Mouse (Mus musculus) liver, embryonic 14.5 days (tissue): ENCODE measurements around the gene Clnk.

ENCODE experiments used
- CTCF ChIP-seq: IDR thresholded peaks from 2 replicates; pipeline ENCODE4 v1.5.1; 2016; ENCODE audit warnings: antibody characterized with exemption, low read depth, control low read depth
- EP300 ChIP-seq: IDR thresholded peaks from 2 replicates; pipeline ENCODE4 v1.6.1; 2016; ENCODE audit warnings: antibody characterized with exemption, low read depth

DNA sequence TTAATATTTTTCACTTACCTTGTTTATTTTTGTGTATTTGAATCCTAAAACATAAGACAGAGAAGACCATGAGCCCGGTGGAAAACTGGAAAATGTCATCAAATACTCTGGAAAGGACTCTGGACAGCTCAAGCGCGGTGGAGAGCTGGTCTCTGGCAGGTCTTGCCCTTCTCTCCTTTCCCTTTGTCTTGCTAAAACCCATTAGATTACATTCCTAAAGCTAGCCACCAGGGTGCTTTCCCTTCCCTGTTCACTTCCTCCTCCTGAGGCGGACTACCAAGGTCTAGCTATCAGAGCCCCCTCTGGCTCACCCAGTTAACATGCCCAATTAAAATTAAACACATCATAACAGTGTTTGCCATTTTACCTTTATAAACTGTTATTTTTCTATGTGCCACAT, 123.9 kb downstream of the Clnk start:
- TF ChIP-seq CTCF = no peak
- TF ChIP-seq EP300 = no peak
